Mouse (Mus musculus) CH12.LX (cell line): Measurements from ENCODE around the gene Nxph1.

ENCODE experiments used
- CTCF ChIP-seq, 2 experiments: IDR thresholded peaks in 1 of 2; conservative IDR thresholded peaks in 1 of 2; 2 replicates each; pipeline ENCODE4 v1.5.1; 2011 to 2012; ENCODE audit warnings: low read depth in 2 of 2, low read length in 2 of 2, improper control_type of control experiment in 1 of 2, inconsistent platforms in 1 of 2, mild to moderate bottlenecking in 1 of 2, moderate library complexity in 1 of 2
- EP300 ChIP-seq: IDR thresholded peaks from 2 replicates; pipeline ENCODE4 v1.6.1; 2011; ENCODE audit warnings: low read length, improper control_type of control experiment
- MAX ChIP-seq: IDR thresholded peaks from 2 replicates; pipeline ENCODE4 v1.6.1; 2011; ENCODE audit warnings: low read length, improper control_type of control experiment

- TF ChIP-seq EP300 = no peak
- TF ChIP-seq MAX = no peak
- TF ChIP-seq CTCF (conservative IDR thresholded peaks at IDR 0.05 in 1 of 2, IDR thresholded peaks at IDR 0.05 in 1 of 2; ENCODE audit: low read depth in 2 of 2, low read length in 2 of 2) = no peak
Observed at GRCm38 (mm10) chr6:9119136-9119535, 170.9 kb downstream of the Nxph1 start.
